Mouse (Mus musculus): ENCODE measurements around the gene Shc3.

- TF ChIP-seq HCFC1 (IDR thresholded peaks at IDR 0.05; ENCODE audit: low read depth, low read length) (no peak), ZKSCAN1 (IDR thresholded peaks at IDR 0.05; ENCODE audit: borderline replicate concordance, low read depth, low read length) (no peak), EP300 (IDR thresholded peaks at IDR 0.05; ENCODE audit: low read length) (no peak), ELF1 (IDR thresholded peaks at IDR 0.05; ENCODE audit: low read depth, low read length) (no peak), POLR2A (IDR thresholded peaks at IDR 0.05; ENCODE audit: low read depth, low read length) (no peak), NELFE (IDR thresholded peaks at IDR 0.05; ENCODE audit: low read depth, low read length) (no peak), CTCF (conservative IDR thresholded peaks at IDR 0.05 in 1 of 2, IDR thresholded peaks at IDR 0.05 in 1 of 2; ENCODE audit: low read depth in 2 of 2, low read length in 2 of 2) (no peak), JUND (conservative IDR thresholded peaks at IDR 0.05; ENCODE audit: low read depth, low read length) (no peak), SIN3A (IDR thresholded peaks at IDR 0.05; ENCODE audit: low read length) (no peak)
Observed at GRCm38 (mm10) chr13:51552233-51552632, 17.0 kb downstream of the Shc3 start.

Data from CH12.LX (cell line).